Mouse (Mus musculus) spleen, postnatal 4 days (tissue): ENCODE results near the gene Ubqln2.

Experiments
- DNase-seq, 2 experiments: peaks; one replicate each; pipeline ENCODE4 v3.0.0; 2022; ENCODE audit warnings: low spot score in 2 of 2

Ubqln2 gene

DNA sequence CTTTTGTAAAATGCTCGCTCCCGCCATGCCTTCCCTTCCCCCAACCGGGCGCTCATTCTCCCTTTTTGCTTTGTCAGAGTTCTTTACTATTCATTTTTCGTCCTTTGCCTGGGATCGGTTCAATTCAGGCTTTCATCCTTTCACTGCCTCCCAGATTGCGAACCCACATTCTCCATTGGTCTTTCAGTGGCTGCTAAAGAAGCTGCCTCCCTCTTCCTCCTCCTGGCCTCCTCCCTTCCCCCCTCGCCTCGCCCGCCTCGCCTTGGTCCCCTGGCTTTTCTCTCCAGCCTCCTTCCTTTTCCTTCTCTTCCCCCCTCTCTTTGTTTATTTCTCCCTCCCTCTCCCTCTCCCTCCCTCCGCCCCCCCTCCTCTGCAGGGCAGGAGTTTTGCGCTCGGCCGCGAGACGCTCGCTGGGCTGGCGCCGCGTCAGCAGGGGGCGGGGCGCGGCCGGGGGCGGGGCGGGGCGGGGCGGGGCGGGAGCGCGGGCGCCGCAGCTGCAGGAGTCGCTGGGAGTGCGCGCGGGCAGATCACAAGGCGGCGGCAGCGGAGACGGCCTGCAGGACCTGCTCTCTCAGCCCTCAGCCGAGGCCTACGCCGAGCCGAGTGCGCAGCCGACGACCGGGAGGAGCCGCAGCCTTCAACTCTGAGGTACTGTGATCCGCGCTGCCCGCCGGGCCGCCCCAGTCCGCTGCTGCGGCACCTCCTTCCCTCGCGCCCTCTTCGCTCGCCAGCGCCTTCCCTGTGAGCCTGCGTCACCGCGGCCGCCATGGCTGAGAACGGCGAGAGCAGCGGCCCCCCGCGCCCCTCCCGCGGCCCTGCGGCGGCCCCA lies at the start of gene Ubqln2:
Gene Ubqln2, plus strand, starts transcription at position 540 of the 829 bp plus-strand sequence.
- peak; percentile 60 to 82 for DNase-seq

DNA sequence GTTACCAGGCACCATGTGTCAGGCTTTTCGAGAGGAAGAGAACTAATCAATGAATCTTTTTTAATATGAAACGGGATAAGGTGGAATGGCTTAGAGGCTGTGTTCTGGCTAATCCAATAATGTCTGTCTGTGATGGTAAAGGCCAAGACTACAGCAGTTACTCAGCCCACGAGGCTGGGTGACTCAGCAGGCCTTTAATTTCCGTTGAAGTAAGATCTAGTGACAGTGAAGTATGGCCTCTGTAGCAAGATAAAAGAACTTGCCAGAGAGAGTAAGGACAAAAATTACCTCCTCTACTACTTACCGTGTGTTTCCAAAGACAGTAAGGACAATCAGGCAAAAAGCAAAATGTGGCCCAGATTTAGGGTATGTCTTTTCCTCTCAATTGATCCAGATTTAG lies 46.1 kb upstream of the Ubqln2 start:
- DNase-seq, result no peak

DNA sequence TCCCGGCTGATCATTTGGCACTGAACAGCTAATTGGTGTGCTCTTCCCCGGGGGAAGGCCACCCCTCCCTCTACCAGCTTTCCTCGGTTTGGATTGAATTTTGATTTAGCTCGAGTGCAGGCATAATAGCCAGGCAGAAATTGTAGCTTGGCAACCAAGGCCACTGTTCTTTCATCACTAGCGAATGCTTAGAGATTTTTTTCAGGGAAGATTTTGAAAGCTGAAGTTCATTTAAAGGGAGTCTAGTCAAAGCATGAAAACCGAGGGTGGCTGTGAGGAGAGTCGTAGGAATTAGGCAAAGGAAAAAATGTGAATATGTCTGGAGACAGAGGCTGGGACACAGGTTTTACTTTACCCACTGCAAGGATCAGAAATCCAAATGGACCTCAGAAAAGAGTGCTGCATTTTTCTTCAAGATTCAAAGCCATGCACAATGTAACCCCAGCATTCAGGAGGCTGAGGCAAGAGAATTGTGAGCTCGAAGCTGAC lies 21.2 kb upstream of the Ubqln2 start:
- DNase-seq, result no peak

GRCm38 (mm10) chrX:153492326-153492725 lies 5.7 kb upstream of the Ubqln2 start:
- no peak for DNase-seq

GRCm38 (mm10) chrX:153498665-153499293 lies 752 bp downstream of the Ubqln2 start:
- DNase-seq, result peak; percentile 11 to 66

- peak in 1 of 2 experiments; percentile 65 for DNase-seq
Measured at GRCm38 (mm10) chrX:153499294-153500046, 1.4 kb downstream of the Ubqln2 start.

DNA sequence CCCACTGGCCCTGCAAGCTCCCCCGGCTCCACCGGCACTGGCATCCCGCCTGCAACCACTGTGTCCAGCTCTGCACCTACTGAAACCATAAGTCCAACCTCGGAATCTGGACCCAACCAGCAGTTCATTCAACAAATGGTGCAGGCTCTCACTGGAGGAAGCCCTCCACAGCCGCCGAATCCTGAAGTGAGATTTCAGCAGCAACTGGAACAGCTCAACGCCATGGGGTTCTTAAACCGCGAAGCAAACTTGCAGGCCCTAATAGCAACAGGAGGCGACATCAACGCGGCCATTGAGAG lies 2.0 kb downstream of the Ubqln2 start:
- no peak for DNase-seq

DNA sequence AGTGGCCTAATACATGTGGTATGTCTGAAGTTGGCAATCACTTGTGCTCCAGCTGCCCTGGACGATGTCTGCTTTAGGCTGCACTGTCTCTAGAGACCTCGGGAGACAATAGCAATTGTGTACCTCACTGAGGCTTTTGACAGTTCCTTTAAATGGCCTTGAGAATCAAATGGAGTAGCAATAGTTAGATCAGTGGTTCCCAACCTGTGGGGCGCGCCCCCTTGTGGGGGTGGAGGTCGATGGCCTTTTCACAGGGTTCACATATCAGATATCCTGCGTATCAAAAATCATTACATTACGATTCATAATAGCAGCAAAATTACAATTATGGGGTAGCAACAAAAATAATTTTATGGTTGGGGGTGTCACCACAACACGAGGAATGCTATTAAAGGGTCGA lies 7.9 kb downstream of the Ubqln2 start:
- DNase-seq, result peak; percentile 13 to 67

DNA sequence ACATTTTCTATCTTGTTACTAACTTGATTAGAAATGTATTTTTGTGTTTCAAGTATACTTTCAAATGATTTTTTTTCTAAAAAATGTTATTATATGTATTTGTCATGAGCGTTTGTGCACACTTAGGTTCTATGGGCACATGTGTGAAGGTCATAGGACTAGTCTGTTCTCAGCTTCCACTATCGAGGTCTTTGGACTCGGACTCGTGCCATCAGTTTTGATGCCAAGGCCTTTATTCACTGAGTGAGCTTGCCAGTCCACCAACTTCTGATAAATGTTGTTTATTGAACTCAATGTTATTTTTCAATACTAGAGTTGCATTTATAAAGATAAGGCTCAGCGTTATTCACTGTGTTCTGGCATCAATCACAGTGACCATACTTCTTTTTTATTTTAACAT lies 17.5 kb downstream of the Ubqln2 start:
- no peak for DNase-seq

DNA sequence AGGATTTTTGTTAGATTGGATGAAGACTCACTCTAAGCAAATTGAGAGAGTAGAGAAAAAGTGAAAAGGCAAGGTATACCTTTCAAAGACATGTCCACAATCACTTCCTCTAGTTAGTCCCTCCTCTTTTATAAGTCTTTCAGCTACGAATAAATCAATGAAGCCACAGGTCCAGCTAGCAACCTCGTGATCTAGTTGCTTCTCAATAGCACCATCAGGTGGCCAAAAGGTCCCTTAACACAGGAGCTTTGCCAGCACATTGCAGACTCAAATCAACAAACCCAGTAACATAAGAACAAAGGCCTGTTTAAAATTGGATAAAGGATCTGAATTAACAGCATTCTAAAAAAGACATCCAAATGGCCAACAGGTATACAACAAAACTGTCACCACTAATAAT lies 30.4 kb downstream of the Ubqln2 start:
- no peak for DNase-seq
